Mouse (Mus musculus) embryonic facial prominence, embryonic 11.5 days (tissue): ENCODE results near the gene Med9. TPM values are rescaled to one million over a fixed set of nuclear protein-coding genes. Genes with fewer than 3 reads are reported as not detected.
A peak's percentile ranks its signal among the peaks of the same experiment; 100 is the strongest.

Experiments
- ATAC-seq: fragments of 200-750 bp; cut with Nextera tagmentation; replicated peaks from 2 replicates; pipeline ENCODE4 v1.8.0; 2017; ENCODE audit warnings: low read depth; ENCODE audit not compliant: insufficient number of reproducible peaks, low FRiP score, low TSS enrichment
- DNase-seq: peaks from one replicate; pipeline ENCODE4 v3.0.0-alpha.2; 2015; ENCODE audit warnings: low spot score
- H3K27ac ChIP-seq: fragments of 300-500 bp; sonication (generic); replicated peaks from 2 replicates; pipeline ENCODE4 v1.5.1; 2014; ENCODE audit warnings: mild to moderate bottlenecking, low read depth, low read length, control low read depth
- H3K27me3 ChIP-seq: fragments of 300-500 bp; sonication (generic); 2 replicates; pipeline ENCODE4 v1.6.1; 2014; ENCODE audit warnings: mild to moderate bottlenecking, low read length, moderate library complexity, mixed read lengths; ENCODE audit not compliant: control insufficient read depth, insufficient read depth
- H3K36me3 ChIP-seq: fragments of 300-500 bp; sonication (generic); replicated peaks from 2 replicates; pipeline ENCODE4 v1.6.1; 2014; ENCODE audit warnings: low read depth, mild to moderate bottlenecking, low read length, moderate library complexity, mixed read lengths; ENCODE audit not compliant: control insufficient read depth, insufficient read depth
- H3K4me1 ChIP-seq: fragments of 300-500 bp; sonication (generic); 2 replicates; pipeline ENCODE4 v1.6.1; 2014; ENCODE audit warnings: low read length, mixed read lengths; ENCODE audit not compliant: control insufficient read depth, insufficient read depth
- H3K4me2 ChIP-seq: fragments of 300-500 bp; sonication (generic); 2 replicates; pipeline ENCODE4 v1.6.1; 2014; ENCODE audit warnings: low read depth, mild to moderate bottlenecking, control low read depth, low read length, moderate library complexity
- H3K4me3 ChIP-seq: fragments of 300-500 bp; sonication (generic); 2 replicates; pipeline ENCODE4 v1.5.1; 2014; ENCODE audit warnings: low read depth, low read length, control low read depth
- H3K9ac ChIP-seq: fragments of 300-500 bp; sonication (generic); replicated peaks from 2 replicates; pipeline ENCODE4 v1.6.1; 2014; ENCODE audit warnings: mild to moderate bottlenecking, control low read depth, low read length
- H3K9me3 ChIP-seq: fragments of 300-500 bp; sonication (generic); replicated peaks from 2 replicates; pipeline ENCODE4 v1.6.1; 2016; ENCODE audit warnings: mild to moderate bottlenecking, low read length, inconsistent platforms, mixed read lengths; ENCODE audit not compliant: control insufficient read depth
- WGBS: fragments of 180-500 bp; shearing (Covaris S2); extraction: QIAGEN DNeasy Blood & Tissue Kit; methylation state at CpG from one replicate; pipeline ENCODE4 v1.1.7; 2014; 5-methylcytosine and 5-hydroxymethylcytosine counted together
- polyA plus RNA-seq: library from polyadenylated mRNA; unstranded; fragments of >200 nt; fragmentation: Nextera tagmentation; extraction: Ambion mirVana; gene quantifications from 2 replicates; pipeline ENCODE4 v1.2.1, GENCODE M21; 2014

Med9 gene
- polyA plus RNA-seq, 1 experiment from 2014 or later: 40.9 TPM

- no peaks in the 10 kb centered on the region for H3K4me1 ChIP-seq
- no peak overlapping the region for H3K4me2 ChIP-seq
- DNase-seq (no peak), ATAC-seq (no peak)
- H3K27me3 ChIP-seq: no peaks in the 10 kb centered on the region
- no peak overlapping the region for H3K9ac ChIP-seq
- 83% methylated on average over 1 of the region's 1 CpGs for WGBS
- no peaks in the 10 kb centered on the region for H3K9me3 ChIP-seq
- H3K27ac ChIP-seq: no peak overlapping the region
- no peaks in the 10 kb centered on the region for H3K36me3 ChIP-seq
- no peak overlapping the region for H3K4me3 ChIP-seq
Measured at GRCm38 (mm10) chr11:59911523-59911922, 36.5 kb upstream of the Med9 start.

- Histone ChIP-seq H3K27me3 (no peaks in the 10 kb centered on the region), H3K9me3 (no peaks in the 10 kb centered on the region), H3K4me1 (no peaks in the 10 kb centered on the region), H3K9ac (no peak overlapping the region), H3K36me3 (no peaks in the 10 kb centered on the region), H3K4me2 (no peak overlapping the region), H3K27ac (no peak overlapping the region), H3K4me3 (no peak overlapping the region)
- DNase-seq (no peak), ATAC-seq (no peak)
- WGBS: 90% methylated on average over 4 of the region's 4 CpGs
Measured at GRCm38 (mm10) chr11:59913702-59914101, 34.3 kb upstream of the Med9 start.

- Histone ChIP-seq H3K9ac (no peak overlapping the region), H3K4me1 (no peaks in the 10 kb centered on the region), H3K27me3 (no peaks in the 10 kb centered on the region), H3K36me3 (no peaks in the 10 kb centered on the region), H3K9me3 (no peaks in the 10 kb centered on the region), H3K4me3 (no peak overlapping the region), H3K27ac (no peak overlapping the region), H3K4me2 (no peak overlapping the region)
- DNase-seq (no peak), ATAC-seq (no peak)
- 62% methylated on average over 4 of the region's 4 CpGs for WGBS
Measured at GRCm38 (mm10) chr11:59918014-59918413, 30.0 kb upstream of the Med9 start.

- DNase-seq (no peak), ATAC-seq (no peak)
- Histone ChIP-seq H3K36me3 (no peaks in the 10 kb centered on the region), H3K9ac (no peak overlapping the region), H3K4me3 (no peak overlapping the region), H3K4me1 (no peaks in the 10 kb centered on the region), H3K4me2 (no peak overlapping the region), H3K27ac (no peak overlapping the region), H3K27me3 (no peaks in the 10 kb centered on the region), H3K9me3 (no peaks in the 10 kb centered on the region)
- WGBS: 74% methylated on average over 3 of the region's 3 CpGs
Measured at GRCm38 (mm10) chr11:59919401-59919800, 28.6 kb upstream of the Med9 start.

- no peak overlapping the region for H3K4me3 ChIP-seq
- no peaks in the 10 kb centered on the region for H3K9me3 ChIP-seq
- WGBS: 78% methylated on average over 5 of the region's 5 CpGs
- no peak overlapping the region for H3K4me2 ChIP-seq
- no peak overlapping the region for H3K9ac ChIP-seq
- DNase-seq (no peak), ATAC-seq (no peak)
- H3K27ac ChIP-seq: no peak overlapping the region
- no peaks in the 10 kb centered on the region for H3K4me1 ChIP-seq
- no peaks in the 10 kb centered on the region for H3K27me3 ChIP-seq
- H3K36me3 ChIP-seq: no peaks in the 10 kb centered on the region
Measured at GRCm38 (mm10) chr11:59920331-59920730, 27.7 kb upstream of the Med9 start.

- WGBS: 10% methylated on average over 7 of the region's 7 CpGs
- no peaks in the 10 kb centered on the region for H3K27me3 ChIP-seq
- H3K4me1 ChIP-seq: no peaks in the 10 kb centered on the region
- H3K4me2 ChIP-seq: no peak overlapping the region
- no peaks in the 10 kb centered on the region for H3K36me3 ChIP-seq
- no peak overlapping the region for H3K27ac ChIP-seq
- no peaks in the 10 kb centered on the region for H3K9me3 ChIP-seq
- DNase-seq (peak; percentile 10), ATAC-seq (no peak)
- no peak overlapping the region for H3K4me3 ChIP-seq
- H3K9ac ChIP-seq: no peak overlapping the region
Measured at GRCm38 (mm10) chr11:59921265-59921664, 26.7 kb upstream of the Med9 start.

- Histone ChIP-seq H3K27ac (no peak overlapping the region), H3K27me3 (no peaks in the 10 kb centered on the region), H3K9me3 (no peaks in the 10 kb centered on the region), H3K4me1 (no peaks in the 10 kb centered on the region), H3K36me3 (no peaks in the 10 kb centered on the region), H3K4me3 (no peak overlapping the region), H3K4me2 (no peak overlapping the region), H3K9ac (no peak overlapping the region)
- ATAC-seq (no peak), DNase-seq (no peak)
- WGBS: 58% methylated on average over 4 of the region's 4 CpGs
Measured at GRCm38 (mm10) chr11:59930031-59930430, 18.0 kb upstream of the Med9 start.

GRCm38 (mm10) chr11:59932560-59933337 is 15.3 kb upstream of the Med9 start:
- H3K27me3 ChIP-seq: no peaks in the 10 kb centered on the region
- H3K4me3 ChIP-seq: no peak overlapping the region
- WGBS: 66% methylated on average over 9 of the region's 9 CpGs
- H3K9me3 ChIP-seq: no peaks in the 10 kb centered on the region
- no peak overlapping the region for H3K4me2 ChIP-seq
- H3K27ac ChIP-seq: no peak overlapping the region
- H3K4me1 ChIP-seq: no peaks in the 10 kb centered on the region
- no peak for DNase-seq
- H3K9ac ChIP-seq: no peak overlapping the region
- no peaks in the 10 kb centered on the region for H3K36me3 ChIP-seq
- no peak for ATAC-seq
